Mouse (Mus musculus) hindbrain, embryonic 14.5 days (tissue): Measurements from ENCODE around the gene Lrrk2. TPM values are rescaled to one million over a fixed set of nuclear protein-coding genes. Genes with fewer than 3 reads are reported as not detected.
"Not testable (repeated sequence)": the region's sequence is repeated elsewhere in the genome, so short reads cannot be mapped to it uniquely, and the experiment has no call there.

Experiments used
- ATAC-seq: fragments of 200-750 bp; cut with Nextera tagmentation; 2 replicates; pipeline ENCODE4 v1.8.0; 2017; ENCODE audit warnings: moderate number of reproducible peaks, mild to moderate bottlenecking, moderate TSS enrichment, moderate library complexity; ENCODE audit not compliant: low FRiP score
- DNase-seq: peaks from one replicate; pipeline ENCODE4 v3.0.0-alpha.2; 2015; ENCODE audit warnings: low spot score
- H3K27ac ChIP-seq: fragments of 300-500 bp; sonication (generic); 2 replicates; pipeline ENCODE4 v1.5.1; 2014; ENCODE audit warnings: mild to moderate bottlenecking, moderate library complexity
- H3K27me3 ChIP-seq: fragments of 300-500 bp; sonication (generic); 2 replicates; pipeline ENCODE4 v1.6.1; 2014; ENCODE audit warnings: mild to moderate bottlenecking, low read length, mixed read lengths; ENCODE audit not compliant: control insufficient read depth, insufficient read depth
- H3K36me3 ChIP-seq: fragments of 300-500 bp; sonication (generic); replicated peaks from 2 replicates; pipeline ENCODE4 v1.6.1; 2014; ENCODE audit not compliant: control insufficient read depth, insufficient read depth
- H3K4me1 ChIP-seq: fragments of 300-500 bp; sonication (generic); replicated peaks from 2 replicates; pipeline ENCODE4 v1.6.1; 2014; ENCODE audit warnings: antibody characterized with exemption, low read length, mixed read lengths; ENCODE audit not compliant: control insufficient read depth, insufficient read depth
- H3K4me2 ChIP-seq: fragments of 300-500 bp; sonication (generic); replicated peaks from 2 replicates; pipeline ENCODE4 v1.6.1; 2014; ENCODE audit warnings: mild to moderate bottlenecking, moderate library complexity
- H3K4me3 ChIP-seq: fragments of 300-500 bp; sonication (generic); replicated peaks from 2 replicates; pipeline ENCODE4 v1.5.1; 2014; ENCODE audit warnings: mild to moderate bottlenecking, low read length
- H3K9ac ChIP-seq: fragments of 300-500 bp; sonication (generic); 2 replicates; pipeline ENCODE4 v1.6.1; 2014
- H3K9me3 ChIP-seq: fragments of 300-500 bp; sonication (generic); 2 replicates; pipeline ENCODE4 v1.6.1; 2016; ENCODE audit warnings: low read length; ENCODE audit not compliant: control insufficient read depth
- WGBS: fragments of 180-500 bp; shearing (Covaris S2); extraction: QIAGEN DNeasy Blood & Tissue Kit; methylation state at CpG from one replicate; pipeline ENCODE4 v1.1.7; 2014; 5-methylcytosine and 5-hydroxymethylcytosine counted together
- polyA plus RNA-seq: library from polyadenylated mRNA; unstranded; fragments of >200 nt; fragmentation: Nextera tagmentation; extraction: Ambion mirVana; gene quantifications from 2 replicates; pipeline ENCODE4 v1.2.1, GENCODE M21; 2014

Gene Lrrk2
- polyA plus RNA-seq, 1 experiment from 2014 or later, result 3.4 TPM

GRCm38 (mm10) chr15:91754546-91754945 is 81.6 kb downstream of the Lrrk2 start:
- no peaks in the 10 kb centered on the region for H3K9me3 ChIP-seq
- no peaks in the 10 kb centered on the region for H3K4me1 ChIP-seq
- WGBS, result 25% methylated on average over 3 of the region's 3 CpGs
- H3K9ac ChIP-seq, result no peak overlapping the region
- no peaks in the 10 kb centered on the region for H3K27me3 ChIP-seq
- H3K36me3 ChIP-seq, result no peaks in the 10 kb centered on the region
- DNase-seq (peak; percentile 80), ATAC-seq (no peak)
- H3K4me3 ChIP-seq, result no peak overlapping the region
- H3K27ac ChIP-seq, result no peak overlapping the region
- H3K4me2 ChIP-seq, result no peak overlapping the region; the same call in 1 of the 2 replicates

- ATAC-seq, result no peak
- no peak overlapping the region for H3K9ac ChIP-seq
- H3K9me3 ChIP-seq, result no peaks in the 10 kb centered on the region
- WGBS, result 92% methylated on average over 16 of the region's 16 CpGs
- H3K27me3 ChIP-seq, result no peaks in the 10 kb centered on the region
- H3K4me3 ChIP-seq, result no peak overlapping the region
- DNase-seq, result no peak
- no peak overlapping the region for H3K4me2 ChIP-seq
- H3K27ac ChIP-seq, result no peak overlapping the region
- H3K36me3 ChIP-seq, result no peaks in the 10 kb centered on the region
- no peaks in the 10 kb centered on the region for H3K4me1 ChIP-seq
Observed at GRCm38 (mm10) chr15:91755756-91756155, 82.8 kb downstream of the Lrrk2 start.

- DNase-seq (no peak), ATAC-seq (no peak)
- Histone ChIP-seq H3K36me3 (no peaks in the 10 kb centered on the region), H3K27ac (no peak overlapping the region), H3K4me2 (no peak overlapping the region), H3K27me3 (no peaks in the 10 kb centered on the region), H3K4me3 (no peak overlapping the region), H3K9ac (no peak overlapping the region), H3K4me1 (no peaks in the 10 kb centered on the region), H3K9me3 (no peaks in the 10 kb centered on the region)
- WGBS, result 30% methylated on average over 4 of the region's 4 CpGs
Observed at GRCm38 (mm10) chr15:91772041-91772440, 99.1 kb downstream of the Lrrk2 start.

- no peaks in the 10 kb centered on the region for H3K4me1 ChIP-seq
- no peak for DNase-seq
- no peak for ATAC-seq
- no peaks in the 10 kb centered on the region for H3K9me3 ChIP-seq
- H3K9ac ChIP-seq, result no peak overlapping the region
- H3K4me3 ChIP-seq, result no peak overlapping the region
- H3K27ac ChIP-seq, result no peak overlapping the region
- H3K4me2 ChIP-seq, result no peak overlapping the region
- no peaks in the 10 kb centered on the region for H3K36me3 ChIP-seq
- WGBS, result 95% methylated on average over 9 of the region's 9 CpGs
- no peaks in the 10 kb centered on the region for H3K27me3 ChIP-seq
Observed at GRCm38 (mm10) chr15:91779166-91779565, 106.2 kb downstream of the Lrrk2 start.

GRCm38 (mm10) chr15:91781172-91781571 is 108.2 kb downstream of the Lrrk2 start:
- H3K27ac ChIP-seq, result no peak overlapping the region
- H3K36me3 ChIP-seq, result no peaks in the 10 kb centered on the region
- ATAC-seq, result no peak
- H3K9ac ChIP-seq, result no peak overlapping the region
- peak; percentile 77 for DNase-seq
- WGBS, result 28% methylated on average over 6 of the region's 6 CpGs
- H3K4me2 ChIP-seq, result no peak overlapping the region
- no peaks in the 10 kb centered on the region for H3K9me3 ChIP-seq
- H3K4me1 ChIP-seq, result no peaks in the 10 kb centered on the region
- no peak overlapping the region for H3K4me3 ChIP-seq
- no peaks in the 10 kb centered on the region for H3K27me3 ChIP-seq

- ATAC-seq (no peak), DNase-seq (no peak)
- Histone ChIP-seq H3K9ac (no peak overlapping the region), H3K4me3 (no peak overlapping the region), H3K27ac (no peak overlapping the region), H3K4me1 (no peaks in the 10 kb centered on the region), H3K27me3 (no peaks in the 10 kb centered on the region), H3K4me2 (no peak overlapping the region), H3K9me3 (no peaks in the 10 kb centered on the region), H3K36me3 (no peaks in the 10 kb centered on the region)
- 92% methylated on average over 11 of the region's 11 CpGs for WGBS
Observed at GRCm38 (mm10) chr15:91788338-91788737, 115.4 kb downstream of the Lrrk2 start.

GRCm38 (mm10) chr15:91806463-91806862 is 133.5 kb downstream of the Lrrk2 start:
- 86% methylated on average over 4 of the region's 4 CpGs for WGBS
- DNase-seq, result no peak
- no peaks in the 10 kb centered on the region for H3K9me3 ChIP-seq
- H3K9ac ChIP-seq, result no peak overlapping the region
- H3K27ac ChIP-seq, result no peak overlapping the region
- H3K27me3 ChIP-seq, result no peaks in the 10 kb centered on the region
- H3K36me3 ChIP-seq, result no peaks in the 10 kb centered on the region
- H3K4me3 ChIP-seq, result no peak overlapping the region
- no peaks in the 10 kb centered on the region for H3K4me1 ChIP-seq
- no peak overlapping the region for H3K4me2 ChIP-seq
- ATAC-seq, result no peak

- H3K4me1 ChIP-seq, result no peaks in the 10 kb centered on the region
- H3K27me3 ChIP-seq, result no peaks in the 10 kb centered on the region
- H3K36me3 ChIP-seq, result no peaks in the 10 kb centered on the region
- H3K4me3 ChIP-seq, result no peak overlapping the region
- ATAC-seq (no peak), DNase-seq (no peak)
- no peak overlapping the region for H3K27ac ChIP-seq
- H3K9ac ChIP-seq, result no peak overlapping the region
- 75% methylated on average over 6 of the region's 6 CpGs for WGBS
- no peaks in the 10 kb centered on the region for H3K9me3 ChIP-seq
- H3K4me2 ChIP-seq, result no peak overlapping the region
Observed at GRCm38 (mm10) chr15:91835319-91835718, 162.3 kb downstream of the Lrrk2 start.

GRCm38 (mm10) chr15:91837965-91838364 is 165.0 kb downstream of the Lrrk2 start, which contains the start of gene Smgc:
TSS of gene Smgc (plus strand) at chr15:91838265.
- no peak for ATAC-seq
- Histone ChIP-seq H3K9ac (no peak within 1 kb of the TSS), H3K27me3 (no peaks in the 10 kb centered on the region), H3K9me3 (no peaks in the 10 kb centered on the region), H3K4me1 (no peaks in the 10 kb centered on the region), H3K4me2 (no peak within 1 kb of the TSS), H3K27ac (no peak within 1 kb of the TSS), H3K36me3 (no peaks in the 10 kb centered on the region), H3K4me3 (no peak within 1 kb of the TSS)
- DNase-seq, result no peak
- 91% methylated on average over 7 of the region's 7 CpGs for WGBS

- H3K9me3 ChIP-seq, ATAC-seq, H3K27me3 ChIP-seq, H3K4me1 ChIP-seq, DNase-seq, H3K4me3 ChIP-seq, H3K4me2 ChIP-seq, H3K9ac ChIP-seq, H3K27ac ChIP-seq, H3K36me3 ChIP-seq: not testable (repeated sequence)
- 13% methylated on average over 5 of the region's 5 CpGs for WGBS
Observed at GRCm38 (mm10) chr15:91864130-91864529, 191.2 kb downstream of the Lrrk2 start.
